Mouse (Mus musculus): ENCODE results near the gene Npepl1.

- TF ChIP-seq CTCF (IDR thresholded peaks at IDR 0.05; ENCODE audit: low read depth, low read length): no peak
- TF ChIP-seq POLR2A (IDR thresholded peaks at IDR 0.05; ENCODE audit: borderline replicate concordance, low read depth, low read length): no peak
Observed at GRCm38 (mm10) chr2:174061219-174061618, 48.9 kb upstream of the Npepl1 start.

Measured in bone marrow macrophage, adult 2 months (primary cell).